Mouse (Mus musculus) hindbrain, embryonic 15.5 days (tissue): ENCODE data around the gene Cux2. TPM values are rescaled to one million over a fixed set of nuclear protein-coding genes. Genes with fewer than 3 reads are reported as not detected.
A peak's percentile ranks its signal among the peaks of the same experiment; 100 is the strongest.

Experiments used
- ATAC-seq: fragments of 200-750 bp; cut with Nextera tagmentation; 2 replicates; pipeline ENCODE4 v1.8.0; 2017; ENCODE audit warnings: low read depth, moderate number of reproducible peaks, moderate TSS enrichment; ENCODE audit not compliant: low FRiP score
- H3K27ac ChIP-seq: fragments of 300-500 bp; sonication (generic); replicated peaks from 2 replicates; pipeline ENCODE4 v1.5.1; 2015; ENCODE audit warnings: mild to moderate bottlenecking, inconsistent platforms
- H3K27me3 ChIP-seq: fragments of 300-500 bp; sonication (generic); 2 replicates; pipeline ENCODE4 v1.6.1; 2015; ENCODE audit warnings: control low read depth, inconsistent platforms
- H3K36me3 ChIP-seq: fragments of 300-500 bp; sonication (generic); 2 replicates; pipeline ENCODE4 v1.6.1; 2015; ENCODE audit warnings: control low read depth, inconsistent platforms
- H3K4me1 ChIP-seq: fragments of 300-500 bp; sonication (generic); replicated peaks from 2 replicates; pipeline ENCODE4 v1.6.1; 2015; ENCODE audit warnings: control low read depth, inconsistent platforms
- H3K4me2 ChIP-seq: fragments of 300-500 bp; sonication (generic); 2 replicates; pipeline ENCODE4 v1.6.1; 2015; ENCODE audit warnings: moderate library complexity, mild to moderate bottlenecking, inconsistent platforms
- H3K4me3 ChIP-seq: fragments of 300-500 bp; sonication (generic); 2 replicates; pipeline ENCODE4 v1.5.1; 2015; ENCODE audit warnings: mild to moderate bottlenecking, inconsistent platforms
- H3K9ac ChIP-seq: fragments of 300-500 bp; sonication (generic); 2 replicates; pipeline ENCODE4 v1.6.1; 2015; ENCODE audit warnings: inconsistent platforms
- H3K9me3 ChIP-seq: fragments of 300-500 bp; sonication (generic); 2 replicates; pipeline ENCODE4 v1.6.1; 2016; ENCODE audit warnings: control low read depth, inconsistent platforms
- WGBS: fragments of 180-500 bp; shearing (Covaris S2); methylation state at CpG from one replicate; pipeline ENCODE4 v1.1.7; 2015; 5-methylcytosine and 5-hydroxymethylcytosine counted together
- polyA plus RNA-seq: library from polyadenylated mRNA; unstranded; fragments of >200 nt; fragmentation: Nextera tagmentation; extraction: Ambion mirVana; gene quantifications from 2 replicates; pipeline ENCODE4 v1.2.1, GENCODE M21; 2015

Gene Cux2
- polyA plus RNA-seq, 1 experiment from 2014 or later, result 23.3 TPM

DNA sequence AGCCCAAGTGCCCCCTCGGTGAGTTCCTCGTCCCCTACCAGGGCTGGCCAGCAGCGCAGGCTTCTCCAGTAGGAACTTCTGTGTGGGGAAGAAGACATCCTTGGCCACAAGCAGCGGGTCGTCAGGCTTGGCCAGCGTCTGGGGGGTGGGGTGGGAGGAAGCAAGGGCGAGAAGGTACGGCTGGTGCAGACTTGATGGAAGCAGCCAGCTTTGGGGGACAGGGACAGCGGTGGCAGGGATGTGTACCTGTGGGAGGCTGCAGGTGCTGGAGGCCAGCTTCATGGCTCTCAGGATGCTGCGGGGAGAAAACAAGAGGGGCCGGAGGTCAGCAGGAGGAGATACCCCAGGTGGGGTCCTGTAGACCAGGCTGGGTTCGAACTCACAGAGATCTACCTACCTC is 174.9 kb downstream of the Cux2 start:
- H3K9me3 ChIP-seq, result no peaks in the 10 kb centered on the region
- no peak for ATAC-seq
- H3K4me2 ChIP-seq, result no peak overlapping the region
- no peaks in the 10 kb centered on the region for H3K27me3 ChIP-seq
- no peaks in the 10 kb centered on the region for H3K4me1 ChIP-seq
- H3K36me3 ChIP-seq, result peaks cover 6% of the 10 kb centered on the region; the same call in 1 of the 2 replicates
- 93% methylated on average over 12 of the region's 12 CpGs for WGBS
- no peak overlapping the region for H3K9ac ChIP-seq
- H3K27ac ChIP-seq, result no peak overlapping the region
- no peak overlapping the region for H3K4me3 ChIP-seq

DNA sequence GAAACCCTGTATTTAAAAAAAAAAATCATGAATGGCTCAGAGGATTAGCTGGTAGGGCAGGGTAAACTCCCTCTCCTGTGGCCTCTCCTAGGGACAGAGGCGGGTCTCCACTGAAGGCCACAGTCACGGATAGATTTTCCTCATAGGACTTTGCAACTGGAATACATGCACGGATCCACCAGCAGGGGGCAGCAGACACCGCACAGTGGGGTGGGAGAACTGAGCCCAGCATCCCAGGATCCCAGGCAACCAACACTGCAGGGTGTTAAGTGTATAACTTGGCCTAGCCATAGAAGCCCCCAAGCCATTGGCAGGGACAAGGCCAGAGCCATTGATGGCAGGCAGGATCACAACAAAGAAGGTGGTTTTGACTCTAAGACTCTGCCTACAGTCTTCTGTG is 177.7 kb downstream of the Cux2 start:
- H3K4me1 ChIP-seq, result no peaks in the 10 kb centered on the region
- H3K27ac ChIP-seq, result no peak overlapping the region
- H3K9ac ChIP-seq, result no peak overlapping the region
- peak; percentile 70 for ATAC-seq
- peaks cover 7% of the 10 kb centered on the region; the same call in 1 of the 2 replicates for H3K36me3 ChIP-seq
- no peak overlapping the region for H3K4me3 ChIP-seq
- H3K9me3 ChIP-seq, result no peaks in the 10 kb centered on the region
- H3K27me3 ChIP-seq, result no peaks in the 10 kb centered on the region
- WGBS, result 9% methylated on average over 4 of the region's 4 CpGs
- no peak overlapping the region for H3K4me2 ChIP-seq

DNA sequence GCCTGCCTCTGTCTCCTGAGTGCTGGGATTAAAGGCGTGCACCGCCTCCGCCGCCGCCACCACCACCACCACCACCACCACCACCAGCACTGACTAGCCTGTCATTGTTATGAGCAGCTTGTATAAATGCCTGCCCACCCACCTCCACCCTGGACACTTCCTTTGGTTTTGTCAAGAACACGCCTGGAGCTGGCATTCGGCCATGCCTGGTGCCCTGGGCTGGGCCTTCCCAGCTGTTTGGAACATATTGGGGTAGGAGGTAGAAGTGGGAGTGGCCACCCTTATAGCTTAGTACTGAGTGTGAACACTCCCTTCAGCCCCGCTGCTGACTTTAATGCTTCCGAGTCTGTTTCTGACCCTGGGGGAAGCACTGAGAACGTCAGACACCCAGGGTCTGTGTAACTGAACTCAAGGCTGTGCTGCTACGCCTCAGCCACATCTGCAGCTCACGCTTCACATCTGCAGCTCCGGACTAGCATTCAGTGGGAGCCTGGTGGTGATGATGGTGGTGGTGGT is 178.3 kb downstream of the Cux2 start:
- no peaks in the 10 kb centered on the region for H3K9me3 ChIP-seq
- H3K4me3 ChIP-seq, result no peak overlapping the region
- H3K4me2 ChIP-seq, result no peak overlapping the region
- H3K36me3 ChIP-seq, result peaks cover 7% of the 10 kb centered on the region; the same call in 1 of the 2 replicates
- H3K9ac ChIP-seq, result no peak overlapping the region
- no peak overlapping the region for H3K27ac ChIP-seq
- H3K4me1 ChIP-seq, result no peaks in the 10 kb centered on the region
- ATAC-seq, result no peak
- 84% methylated on average over 13 of the region's 13 CpGs for WGBS
- H3K27me3 ChIP-seq, result no peaks in the 10 kb centered on the region

DNA sequence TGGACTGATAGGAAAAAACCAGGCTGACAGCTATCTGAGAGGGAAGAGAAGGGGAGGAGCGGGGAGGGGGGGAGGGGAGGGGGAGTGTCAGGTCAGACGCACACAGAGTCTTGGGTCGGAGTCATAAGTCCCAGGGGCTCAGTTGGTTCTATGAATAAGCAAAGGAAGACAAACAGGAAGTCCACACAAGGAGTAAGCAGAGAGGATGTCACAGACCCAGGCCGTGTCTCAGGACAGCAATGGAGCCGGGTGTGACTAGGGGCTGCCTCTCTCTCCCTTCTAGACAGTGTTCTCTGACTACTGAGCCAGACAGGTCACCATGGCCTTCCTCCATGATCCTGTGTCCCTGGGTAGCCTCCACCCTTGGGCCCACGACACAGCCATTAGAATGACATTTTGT is 179.1 kb downstream of the Cux2 start:
- peaks cover 5% of the 10 kb centered on the region; the same call in 1 of the 2 replicates for H3K36me3 ChIP-seq
- WGBS, result 75% methylated on average over 6 of the region's 6 CpGs
- ATAC-seq, result no peak

DNA sequence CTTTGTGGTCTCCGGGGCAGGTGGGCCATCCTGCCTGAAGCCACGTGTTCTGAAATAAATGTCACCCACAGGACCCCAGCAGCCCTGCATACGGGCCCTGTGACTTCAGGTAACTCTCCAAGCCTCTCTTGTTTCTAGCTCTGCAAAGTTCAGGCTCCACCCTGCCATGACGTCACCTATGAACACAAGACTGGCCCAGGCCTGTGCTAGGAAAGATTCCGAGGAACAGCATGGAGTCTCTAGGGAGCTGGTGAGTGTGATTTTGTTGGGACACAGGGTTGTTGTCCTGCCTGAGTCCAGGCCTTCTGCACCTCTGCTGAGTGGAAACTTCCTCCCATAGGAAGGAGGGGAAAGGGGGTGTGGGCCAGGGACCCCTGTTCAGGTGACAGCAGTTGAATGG is 181.9 kb downstream of the Cux2 start:
- 74% methylated on average over 5 of the region's 5 CpGs for WGBS
- Histone ChIP-seq H3K4me3 (no peak overlapping the region), H3K4me2 (no peak overlapping the region), H3K36me3 (peaks cover 5% of the 10 kb centered on the region; the same call in 1 of the 2 replicates), H3K9ac (no peak overlapping the region), H3K4me1 (no peaks in the 10 kb centered on the region), H3K9me3 (no peaks in the 10 kb centered on the region), H3K27me3 (no peaks in the 10 kb centered on the region), H3K27ac (no peak overlapping the region)
- ATAC-seq, result no peak

More for the DNA sequence above, 179.1 kb downstream of the Cux2 start:
- Histone ChIP-seq H3K9ac (no peak overlapping the region), H3K4me1 (no peaks in the 10 kb centered on the region), H3K9me3 (no peaks in the 10 kb centered on the region), H3K27ac (no peak overlapping the region), H3K4me2 (no peak overlapping the region), H3K4me3 (no peak overlapping the region), H3K27me3 (no peaks in the 10 kb centered on the region)

DNA sequence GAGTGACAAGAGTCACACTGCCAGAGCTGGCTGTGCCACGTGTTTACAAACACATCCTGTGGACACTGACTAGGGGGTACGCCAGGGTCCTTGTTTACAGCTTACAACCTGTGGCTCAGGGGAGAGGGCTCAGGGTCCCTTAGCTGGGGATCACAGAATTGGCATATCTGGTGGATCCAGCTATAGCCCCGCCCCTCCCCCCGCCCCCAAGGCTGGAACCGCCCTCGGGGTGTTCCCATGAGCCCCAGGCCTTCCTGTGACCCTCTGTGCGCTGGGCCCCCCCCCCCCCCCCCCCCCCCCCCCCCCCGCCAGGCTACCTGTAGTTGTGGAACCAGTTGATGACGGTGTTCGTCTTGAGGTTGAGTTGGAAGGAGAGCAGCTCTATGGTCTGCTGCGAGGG is 185.6 kb downstream of the Cux2 start:
- no peak overlapping the region for H3K4me3 ChIP-seq
- no peak overlapping the region for H3K9ac ChIP-seq
- ATAC-seq, result no peak
- H3K36me3 ChIP-seq, result peaks cover 19% of the 10 kb centered on the region
- no peak overlapping the region for H3K4me2 ChIP-seq
- 18% methylated on average over 6 of the region's 11 CpGs for WGBS
- H3K4me1 ChIP-seq, result no peaks in the 10 kb centered on the region
- H3K27ac ChIP-seq, result no peak overlapping the region
- H3K27me3 ChIP-seq, result no peaks in the 10 kb centered on the region
- H3K9me3 ChIP-seq, result no peaks in the 10 kb centered on the region

DNA sequence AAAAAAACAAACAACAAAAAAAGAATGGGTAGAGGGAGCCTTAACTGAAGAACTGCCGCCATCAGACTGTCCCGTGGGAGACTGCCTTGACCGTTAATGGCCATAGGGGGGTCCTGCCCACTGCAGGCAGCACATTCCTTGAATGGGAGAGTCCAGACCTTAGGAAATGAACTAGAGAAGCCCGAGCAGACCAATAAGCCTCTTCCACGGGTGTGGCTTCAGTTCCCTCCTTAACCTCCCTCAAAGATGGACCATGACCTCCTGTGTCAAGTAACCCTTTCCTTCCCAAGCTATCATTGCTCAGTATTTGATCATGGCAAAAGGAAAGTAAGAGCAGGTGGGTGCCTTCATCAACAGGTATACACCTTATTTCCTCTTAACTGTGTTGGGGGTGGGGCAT is 187.9 kb downstream of the Cux2 start:
- no peak overlapping the region for H3K27ac ChIP-seq
- H3K27me3 ChIP-seq, result no peaks in the 10 kb centered on the region
- no peak for ATAC-seq
- no peaks in the 10 kb centered on the region for H3K4me1 ChIP-seq
- H3K4me3 ChIP-seq, result no peak overlapping the region
- H3K9ac ChIP-seq, result no peak overlapping the region
- no peak overlapping the region for H3K4me2 ChIP-seq
- no peaks in the 10 kb centered on the region for H3K9me3 ChIP-seq
- peaks cover 14% of the 10 kb centered on the region for H3K36me3 ChIP-seq
- WGBS, result 58% methylated on average over 5 of the region's 5 CpGs

DNA sequence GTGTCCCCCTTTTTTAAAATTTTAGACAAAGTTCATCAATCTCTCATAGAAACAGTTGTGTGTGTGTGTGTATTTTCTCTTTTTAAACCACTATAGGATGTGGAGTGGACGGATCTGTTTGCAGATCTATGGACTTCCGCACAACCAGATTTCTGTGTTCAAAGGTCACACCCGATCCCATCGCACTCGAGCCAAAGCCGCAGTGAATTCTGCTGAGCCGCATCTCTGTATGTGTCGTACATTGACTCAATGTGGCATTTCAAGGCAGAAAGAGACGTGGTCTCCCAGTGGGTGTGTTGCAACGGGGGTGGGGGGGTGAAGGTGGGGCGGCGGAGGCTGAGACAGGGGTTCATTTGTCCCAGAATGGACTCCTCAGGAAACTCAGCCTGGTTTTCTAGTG is 191.5 kb downstream of the Cux2 start:
- Histone ChIP-seq H3K4me2 (no peak overlapping the region), H3K9me3 (no peaks in the 10 kb centered on the region), H3K9ac (no peak overlapping the region), H3K4me3 (no peak overlapping the region), H3K36me3 (peaks cover 15% of the 10 kb centered on the region), H3K27me3 (no peaks in the 10 kb centered on the region), H3K4me1 (0 out of 2 replicates have a peak, but pooled peaks cover 5% of the 10 kb centered on the region), H3K27ac (no peak overlapping the region)
- 94% methylated on average over 12 of the region's 12 CpGs for WGBS
- ATAC-seq, result no peak

DNA sequence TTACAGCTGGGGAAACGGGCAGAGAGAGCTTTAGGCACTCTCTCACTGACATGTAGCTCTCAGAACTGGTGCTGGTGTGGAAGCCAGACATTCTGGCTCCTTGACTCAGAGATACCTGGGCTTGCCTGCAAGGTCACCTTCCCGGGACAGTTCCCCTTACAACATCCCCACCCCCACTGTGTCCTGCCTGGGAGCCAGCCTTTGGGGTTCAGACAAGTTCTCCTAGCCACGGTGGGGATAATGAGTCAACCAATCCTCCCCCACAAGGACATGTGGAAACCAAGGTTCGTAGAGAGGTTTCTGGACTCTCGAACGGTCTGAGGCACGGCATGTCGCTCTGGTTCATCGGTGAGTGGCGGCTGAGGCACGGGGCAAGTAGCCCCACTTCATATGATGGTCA is 193.2 kb downstream of the Cux2 start:
- Histone ChIP-seq H3K9me3 (no peaks in the 10 kb centered on the region), H3K36me3 (peaks cover 25% of the 10 kb centered on the region), H3K9ac (no peak overlapping the region), H3K27me3 (no peaks in the 10 kb centered on the region), H3K4me2 (no peak overlapping the region), H3K4me3 (no peak overlapping the region), H3K27ac (no peak overlapping the region), H3K4me1 (0 out of 2 replicates have a peak, but pooled peaks cover 7% of the 10 kb centered on the region)
- 88% methylated on average over 11 of the region's 11 CpGs for WGBS
- no peak for ATAC-seq

DNA sequence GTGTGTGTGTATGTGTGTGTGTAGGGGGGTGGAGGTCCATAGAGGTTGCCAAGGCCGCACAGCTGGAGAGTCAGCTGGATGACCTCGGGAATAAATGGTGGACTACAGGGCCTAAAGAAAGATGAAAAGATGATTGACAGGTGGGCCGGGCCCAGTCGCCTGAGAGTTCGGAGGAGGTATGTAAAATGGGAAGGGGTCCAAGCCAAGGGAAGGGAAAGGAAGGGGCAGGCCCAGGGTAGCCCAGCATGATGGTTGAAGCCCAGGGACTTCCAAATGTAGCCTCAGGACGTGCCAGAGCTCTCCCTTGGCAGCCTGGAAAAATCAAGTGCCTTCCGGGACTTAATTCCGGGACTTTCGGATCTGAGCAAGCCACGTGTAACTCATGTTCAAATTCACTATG is 195.1 kb downstream of the Cux2 start:
- no peak overlapping the region for H3K27ac ChIP-seq
- ATAC-seq, result no peak
- no peaks in the 10 kb centered on the region for H3K9me3 ChIP-seq
- H3K36me3 ChIP-seq, result peaks cover 11% of the 10 kb centered on the region; the same call in 1 of the 2 replicates
- peaks cover 25% of the 10 kb centered on the region for H3K4me1 ChIP-seq
- H3K27me3 ChIP-seq, result no peaks in the 10 kb centered on the region
- 30% methylated on average over 10 of the region's 10 CpGs for WGBS
- no peak overlapping the region for H3K4me3 ChIP-seq
- no peak overlapping the region for H3K9ac ChIP-seq
- no peak overlapping the region for H3K4me2 ChIP-seq

DNA sequence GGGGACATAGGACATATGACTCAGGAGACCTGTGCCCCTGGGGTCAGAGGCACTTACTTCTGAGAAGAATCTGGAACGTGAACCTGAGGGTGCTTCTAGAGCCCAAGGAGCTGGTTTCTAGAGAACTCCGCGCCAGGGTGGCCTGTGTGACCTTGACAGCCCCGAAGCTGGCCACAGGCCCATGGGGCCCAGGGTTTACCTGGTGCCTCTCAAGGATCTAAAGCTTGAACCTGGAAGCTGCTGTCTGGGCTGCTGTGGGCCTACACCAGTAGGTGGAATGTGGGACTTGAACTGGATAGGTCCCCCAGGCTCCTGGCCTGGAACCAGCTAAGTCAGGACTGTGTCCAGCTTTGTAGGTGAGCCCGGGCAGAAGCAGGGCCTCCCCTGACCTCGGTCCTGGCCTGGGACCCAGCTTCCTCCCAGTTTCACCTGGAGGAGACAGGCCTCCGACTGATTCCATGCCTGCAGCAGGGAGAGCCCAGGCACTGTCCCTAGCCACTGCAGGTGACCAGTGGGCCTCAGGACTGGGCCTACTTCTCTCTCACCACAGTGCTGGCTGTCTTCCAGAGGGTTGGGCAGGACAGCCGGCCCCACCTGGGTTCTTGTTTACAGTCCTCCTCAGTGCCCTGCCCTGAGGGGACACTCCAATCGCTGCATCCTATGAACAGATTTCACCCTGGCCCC is 196.4 kb downstream of the Cux2 start:
- H3K36me3 ChIP-seq, result peaks cover 11% of the 10 kb centered on the region; the same call in 1 of the 2 replicates
- H3K4me1 ChIP-seq, result peaks cover 30% of the 10 kb centered on the region
- 76% methylated on average over 9 of the region's 9 CpGs for WGBS
- H3K4me3 ChIP-seq, result no peak overlapping the region
- H3K9me3 ChIP-seq, result no peaks in the 10 kb centered on the region
- H3K9ac ChIP-seq, result no peak overlapping the region
- no peak overlapping the region for H3K27ac ChIP-seq
- ATAC-seq, result no peak
- no peak overlapping the region for H3K4me2 ChIP-seq
- H3K27me3 ChIP-seq, result no peaks in the 10 kb centered on the region

DNA sequence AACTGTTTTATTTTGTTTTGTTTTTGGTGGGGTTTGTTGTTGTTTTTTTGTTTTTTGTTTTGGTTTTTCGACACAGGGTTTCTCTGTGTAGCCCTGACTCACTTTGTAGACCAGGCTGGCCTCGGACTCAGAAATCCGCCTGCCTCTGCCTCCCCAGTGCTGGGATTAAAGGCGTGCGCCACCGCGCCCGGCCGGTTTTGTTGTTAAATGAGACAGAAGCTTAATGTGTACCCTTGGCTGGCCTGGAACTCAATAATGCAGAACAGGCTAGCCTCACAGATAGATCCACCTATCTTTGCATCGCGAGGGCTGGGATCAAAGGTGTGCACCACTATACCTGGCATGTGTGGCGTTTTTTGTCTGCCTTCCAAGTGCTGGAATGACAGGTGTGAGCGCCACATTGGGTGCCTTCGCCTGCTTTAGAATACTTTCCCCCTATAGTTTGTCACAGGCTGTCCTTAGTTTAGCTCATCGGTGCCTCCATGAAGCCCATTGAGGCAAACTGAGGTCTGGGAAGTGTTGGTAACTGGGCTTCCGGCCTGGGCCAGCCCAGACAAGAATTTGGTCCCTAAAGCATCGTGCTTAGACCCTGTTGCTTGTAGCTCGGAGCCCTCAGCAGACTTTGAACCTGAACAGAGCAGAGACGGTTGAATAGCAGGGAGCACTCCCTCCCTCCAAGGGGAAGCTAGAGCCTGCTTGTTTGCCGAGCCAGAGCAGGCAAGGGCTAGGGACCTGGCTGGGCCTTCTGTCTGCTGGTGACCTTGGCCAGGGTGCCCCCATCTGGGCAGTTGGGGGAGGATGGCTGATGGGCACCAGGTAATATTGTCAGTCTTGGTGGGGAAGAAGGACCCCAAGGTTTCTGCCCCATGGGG is 200.2 kb downstream of the Cux2 start:
- ATAC-seq, result no peak
- peaks cover 39% of the 10 kb centered on the region for H3K4me1 ChIP-seq
- peaks cover 11% of the 10 kb centered on the region; the same call in 1 of the 2 replicates for H3K36me3 ChIP-seq
- H3K4me2 ChIP-seq, result peak overlapping the region; percentile 82
- 0 out of 2 replicates have a peak overlapping the region, but pooled peaks have one; percentile 47 for H3K27ac ChIP-seq
- H3K9ac ChIP-seq, result peak overlapping the region; percentile 76
- peak overlapping the region; percentile 73 for H3K4me3 ChIP-seq
- 41% methylated on average over 20 of the region's 20 CpGs for WGBS
- peaks cover 8% of the 10 kb centered on the region; the same call in 1 of the 2 replicates for H3K27me3 ChIP-seq
- H3K9me3 ChIP-seq, result no peaks in the 10 kb centered on the region
